Mouse (Mus musculus): Measurements from ENCODE around the gene Kif1c. TPM values are rescaled to one million over a fixed set of nuclear protein-coding genes. Genes with fewer than 3 reads are reported as not detected.
A peak's percentile ranks its signal among the peaks of the same experiment; 100 is the strongest.
"Not testable (repeated sequence)": the region's sequence is repeated elsewhere in the genome, so short reads cannot be mapped to it uniquely, and the experiment has no call there.

Kif1c gene
- polyA plus RNA-seq, 1 experiment from 2014 or later: 4.8 TPM

DNA sequence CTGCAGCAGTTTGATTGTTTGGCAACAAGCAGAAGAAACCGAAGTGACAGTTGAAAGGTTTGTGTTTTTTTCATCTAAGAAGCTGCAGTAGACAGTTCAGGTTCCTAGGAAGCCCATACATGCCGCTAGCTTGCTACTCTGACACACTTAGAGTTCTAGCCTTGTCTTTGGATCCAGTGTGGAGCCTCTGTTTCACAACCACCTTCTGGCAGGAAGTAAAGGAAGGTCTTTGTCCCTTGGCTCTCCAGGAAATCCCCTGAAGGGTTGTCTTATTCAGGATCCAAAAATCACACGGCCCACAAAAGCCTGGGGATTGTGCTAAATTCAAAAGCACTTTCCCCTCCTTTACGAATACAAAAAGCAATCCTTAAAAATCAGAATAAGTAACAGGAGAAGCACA is 54.1 kb downstream of the Kif1c start:
- 67% methylated on average over 4 of the region's 4 CpGs for WGBS
- H3K27ac ChIP-seq: no peak overlapping the region
- H3K36me3 ChIP-seq: no peaks in the 10 kb centered on the region
- H3K27me3 ChIP-seq: no peaks in the 10 kb centered on the region
- H3K9me3 ChIP-seq: no peaks in the 10 kb centered on the region
- H3K9ac ChIP-seq: no peak overlapping the region
- no peak overlapping the region for H3K4me2 ChIP-seq
- no peak for ATAC-seq (ENCODE audit: borderline replicate concordance, extremely low read depth, low FRiP score, low TSS enrichment)
- H3K4me3 ChIP-seq: no peak overlapping the region
- no peaks in the 10 kb centered on the region for H3K4me1 ChIP-seq

DNA sequence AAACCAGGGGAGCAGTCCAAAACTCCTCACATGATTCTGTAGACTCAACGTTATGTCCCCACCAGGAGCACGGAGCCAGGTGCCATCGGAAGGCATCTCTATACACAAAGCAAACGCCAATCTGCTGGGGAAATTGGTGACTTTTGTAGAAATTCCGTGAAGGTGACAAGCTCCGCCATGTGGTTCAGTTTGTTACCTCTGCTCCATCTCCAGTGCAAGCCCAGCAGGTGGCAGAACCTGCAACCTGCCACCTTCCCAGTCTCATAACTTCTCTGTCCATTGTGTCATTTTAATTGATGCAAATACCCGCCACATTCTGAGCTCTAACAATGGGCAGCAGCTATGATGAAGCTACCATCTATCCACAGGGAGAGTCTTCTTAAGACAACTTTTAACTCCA is 54.6 kb downstream of the Kif1c start:
- WGBS: 50% methylated on average over 7 of the region's 7 CpGs

DNA sequence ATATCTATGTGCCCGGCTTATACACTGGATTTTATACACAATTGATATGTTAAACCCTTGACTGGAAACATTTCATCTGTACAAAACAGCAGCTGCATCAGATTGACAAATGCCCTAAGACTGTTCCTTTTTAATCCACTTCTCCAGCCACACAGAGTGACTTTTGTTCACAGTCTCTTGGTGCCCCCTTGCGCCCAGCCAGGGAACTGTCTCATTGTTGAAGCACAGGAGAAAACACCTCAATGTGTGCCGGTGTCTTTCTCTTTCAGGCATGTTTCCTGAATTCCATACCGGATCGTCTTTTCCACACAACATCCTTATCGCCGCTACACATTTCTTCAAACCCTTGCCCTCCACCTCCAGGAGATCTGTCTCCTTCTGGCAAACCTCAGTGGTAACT is 55.3 kb downstream of the Kif1c start:
- H3K36me3 ChIP-seq: no peaks in the 10 kb centered on the region
- 6% methylated on average over 7 of the region's 7 CpGs for WGBS
- no peak for ATAC-seq (ENCODE audit: borderline replicate concordance, extremely low read depth, low FRiP score, low TSS enrichment)
- H3K4me1 ChIP-seq: no peaks in the 10 kb centered on the region
- no peaks in the 10 kb centered on the region for H3K27me3 ChIP-seq
- H3K9me3 ChIP-seq: no peaks in the 10 kb centered on the region
- H3K4me3 ChIP-seq: no peak overlapping the region
- no peak overlapping the region for H3K4me2 ChIP-seq
- H3K27ac ChIP-seq: no peak overlapping the region
- H3K9ac ChIP-seq: no peak overlapping the region

More for the DNA sequence above, 54.6 kb downstream of the Kif1c start:
- no peaks in the 10 kb centered on the region for H3K4me1 ChIP-seq
- no peak overlapping the region for H3K9ac ChIP-seq
- no peak overlapping the region for H3K4me2 ChIP-seq
- H3K27ac ChIP-seq: no peak overlapping the region
- H3K9me3 ChIP-seq: no peaks in the 10 kb centered on the region
- no peak overlapping the region for H3K4me3 ChIP-seq
- no peaks in the 10 kb centered on the region for H3K27me3 ChIP-seq
- ATAC-seq (ENCODE audit: borderline replicate concordance, extremely low read depth, low FRiP score, low TSS enrichment): no peak
- no peaks in the 10 kb centered on the region for H3K36me3 ChIP-seq

DNA sequence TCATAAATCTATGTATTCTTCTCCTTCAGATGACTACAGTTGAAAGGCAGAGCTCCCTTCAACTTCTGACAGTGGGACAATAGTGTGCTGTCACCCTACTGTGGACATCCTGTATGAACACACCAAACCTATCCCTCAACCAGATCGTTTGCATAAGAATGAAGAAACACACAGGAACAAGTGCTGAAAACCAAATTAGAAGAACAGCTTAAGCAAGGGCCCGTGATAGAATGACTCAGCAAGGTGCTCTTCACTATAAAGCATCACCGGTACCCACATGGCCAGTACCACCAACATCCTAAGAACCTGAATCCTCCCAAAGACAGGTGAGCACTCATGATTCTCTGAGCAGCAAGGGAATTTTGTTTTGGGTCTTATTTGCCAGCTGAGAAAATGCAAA is 60.1 kb downstream of the Kif1c start:
- 66% methylated on average over 3 of the region's 3 CpGs for WGBS
- not testable (repeated sequence) for H3K27me3 ChIP-seq, H3K9ac ChIP-seq

DNA sequence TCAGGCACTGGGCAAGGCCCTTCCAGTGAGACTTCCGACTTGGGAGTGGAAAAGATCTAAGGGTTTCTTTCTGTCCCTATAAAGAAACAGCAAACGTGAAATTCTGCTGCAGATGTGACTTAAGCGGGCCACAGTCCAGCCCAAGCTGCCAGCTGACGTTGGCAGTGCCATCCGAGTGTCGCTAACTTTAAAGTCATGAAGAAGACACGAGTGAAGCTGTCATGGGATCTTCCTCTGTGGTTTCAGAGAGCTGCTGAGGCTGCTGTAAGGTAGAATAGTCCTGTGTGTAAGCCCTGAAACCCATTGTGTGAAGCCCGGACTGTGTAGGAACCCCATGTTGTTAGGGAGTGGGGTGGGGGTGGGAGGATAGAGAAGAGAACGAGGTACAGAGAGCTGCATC is 62.3 kb downstream of the Kif1c start:
- peaks cover 7% of the 10 kb centered on the region for H3K4me1 ChIP-seq
- no peaks in the 10 kb centered on the region for H3K9me3 ChIP-seq
- no peak overlapping the region for H3K4me3 ChIP-seq
- H3K27ac ChIP-seq: no peak overlapping the region
- no peak overlapping the region for H3K4me2 ChIP-seq
- no peaks in the 10 kb centered on the region for H3K27me3 ChIP-seq
- 83% methylated on average over 9 of the region's 9 CpGs for WGBS
- no peak for ATAC-seq (ENCODE audit: borderline replicate concordance, extremely low read depth, low FRiP score, low TSS enrichment)
- H3K36me3 ChIP-seq: no peaks in the 10 kb centered on the region
- no peak overlapping the region for H3K9ac ChIP-seq

More for the DNA sequence above, 60.1 kb downstream of the Kif1c start:
- ATAC-seq (ENCODE audit: borderline replicate concordance, extremely low read depth, low FRiP score, low TSS enrichment); H3K36me3 ChIP-seq; H3K4me2 ChIP-seq; H3K27ac ChIP-seq; H3K9me3 ChIP-seq; H3K4me1 ChIP-seq; H3K4me3 ChIP-seq: not testable (repeated sequence)

DNA sequence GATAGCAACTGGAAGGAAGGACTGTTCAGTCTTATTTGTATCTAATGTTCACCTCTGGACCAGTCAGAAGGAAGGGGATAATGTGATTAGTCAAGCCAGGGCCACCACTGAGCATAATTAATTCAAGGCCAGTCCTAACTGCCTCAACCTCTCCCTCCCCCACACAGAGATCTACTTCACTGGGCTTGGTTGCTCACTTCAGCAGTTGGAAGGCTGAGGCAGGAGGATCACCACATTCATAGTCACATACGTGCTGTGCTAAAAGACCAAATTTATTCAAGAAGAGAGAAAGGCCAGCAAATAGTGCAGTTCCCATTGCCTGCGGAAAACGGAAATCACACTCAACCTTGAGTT is 63.2 kb downstream of the Kif1c start:
- no peak for ATAC-seq (ENCODE audit: borderline replicate concordance, extremely low read depth, low FRiP score, low TSS enrichment)
- H3K9me3 ChIP-seq: no peaks in the 10 kb centered on the region
- H3K4me1 ChIP-seq: peaks cover 7% of the 10 kb centered on the region
- H3K9ac ChIP-seq: peak overlapping the region; percentile 84; the same call in 1 of the 2 replicates
- 12% methylated on average over 3 of the region's 3 CpGs for WGBS
- peak overlapping the region; percentile 85 for H3K4me2 ChIP-seq
- H3K36me3 ChIP-seq: 0 out of 2 replicates have a peak, but pooled peaks cover 3% of the 10 kb centered on the region
- H3K27me3 ChIP-seq: no peaks in the 10 kb centered on the region
- H3K4me3 ChIP-seq: peak overlapping the region; percentile 81
- no peak overlapping the region for H3K27ac ChIP-seq

DNA sequence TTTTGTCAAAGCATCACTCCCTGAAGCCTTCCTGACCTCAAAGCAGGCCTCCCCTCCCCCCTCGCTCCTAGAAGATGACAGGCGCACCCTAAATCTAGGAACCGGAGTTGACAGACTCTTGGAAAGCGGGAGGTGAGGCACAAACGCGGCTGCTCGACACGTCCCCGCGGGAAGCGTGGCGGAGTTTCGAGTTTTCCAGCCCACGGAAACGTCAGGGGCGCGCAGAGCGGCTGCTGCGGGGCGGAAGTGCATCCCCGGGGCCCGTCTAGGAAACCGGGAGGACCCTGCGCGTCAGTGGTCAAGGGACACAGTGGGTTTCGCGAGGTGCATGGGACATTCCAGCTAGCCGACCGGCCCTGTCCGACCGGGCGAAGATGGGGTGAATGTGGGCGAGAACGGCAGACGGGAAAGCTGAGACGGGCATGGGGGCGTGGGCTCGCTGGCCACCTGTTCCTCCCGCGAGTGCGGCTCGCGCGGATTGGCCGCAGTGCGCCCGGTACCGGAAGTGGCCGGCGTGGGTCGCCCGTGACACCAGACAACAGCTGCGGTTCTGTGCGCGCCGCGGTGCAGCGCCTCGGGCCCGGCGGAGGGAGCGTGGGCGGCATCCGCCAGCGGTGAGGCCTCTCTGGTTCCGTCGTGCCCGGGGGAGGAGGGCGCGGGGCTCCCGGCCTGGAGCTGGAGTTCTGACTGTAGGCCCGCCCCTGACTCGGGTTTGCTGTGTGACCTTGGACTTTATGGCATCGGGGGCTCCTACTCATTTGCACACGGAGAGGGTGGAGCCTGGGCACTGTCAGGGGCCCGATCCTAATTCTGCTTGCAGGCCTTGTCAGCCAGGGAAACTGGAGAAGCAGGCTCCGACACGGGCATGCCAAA is 63.8 kb downstream of the Kif1c start, which contains the start of gene Zfp3:
TSS of gene Zfp3 (plus strand) at position 274 of the 873 bp plus-strand sequence.
- peaks cover 7% of the 10 kb centered on the region for H3K4me1 ChIP-seq
- 0 out of 2 replicates have a peak, but pooled peaks cover 3% of the 10 kb centered on the region for H3K36me3 ChIP-seq
- H3K9ac ChIP-seq: peak within 1 kb of the TSS; percentile 84
- peak within 1 kb of the TSS; percentile 85 for H3K4me2 ChIP-seq
- ATAC-seq (ENCODE audit: borderline replicate concordance, extremely low read depth, low FRiP score, low TSS enrichment): peak; percentile 72
- no peaks in the 10 kb centered on the region for H3K9me3 ChIP-seq
- under 1% methylated on average over 67 of the region's 78 CpGs for WGBS
- H3K4me3 ChIP-seq: peak within 1 kb of the TSS; percentile 81
- H3K27me3 ChIP-seq: no peaks in the 10 kb centered on the region
- H3K27ac ChIP-seq: peak within 1 kb of the TSS; percentile 65

DNA sequence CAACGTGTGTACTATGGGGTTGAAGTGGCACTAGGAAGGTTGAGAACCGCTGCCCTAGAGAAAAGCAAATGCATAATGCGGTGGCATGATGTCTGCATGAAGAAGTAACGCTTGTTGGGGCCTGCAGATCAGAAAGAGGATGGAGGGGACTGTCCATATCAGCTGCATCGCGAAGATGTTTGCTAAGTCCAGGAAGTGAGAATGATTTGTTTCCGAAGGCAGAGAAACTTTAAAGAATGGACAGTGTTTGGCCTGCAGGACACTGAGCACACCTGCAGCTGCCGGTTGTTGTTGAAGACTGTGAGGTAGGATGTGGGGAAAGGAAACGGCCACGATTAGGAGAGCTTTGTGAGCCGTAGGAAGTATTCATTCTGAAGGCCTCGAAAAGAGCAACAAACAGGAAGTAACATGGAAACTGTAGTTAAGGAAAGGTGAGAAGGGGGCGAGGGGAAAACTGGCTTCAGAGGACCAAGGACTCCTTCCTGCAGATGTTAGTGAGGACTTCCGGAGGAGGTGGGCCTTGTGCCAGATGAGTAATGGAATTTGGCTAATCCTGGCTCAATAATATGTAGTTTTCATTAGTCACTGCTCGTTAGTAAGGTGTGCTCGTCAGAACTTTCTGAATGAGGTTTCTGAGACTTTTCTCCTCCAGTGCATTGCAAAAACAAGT is 65.6 kb downstream of the Kif1c start:
- peak overlapping the region; percentile 37 for H3K27ac ChIP-seq
- peak overlapping the region; percentile 0; the same call in 1 of the 2 replicates for H3K4me2 ChIP-seq
- H3K9me3 ChIP-seq: no peaks in the 10 kb centered on the region
- H3K4me1 ChIP-seq: peaks cover 7% of the 10 kb centered on the region
- H3K9ac ChIP-seq: no peak overlapping the region
- no peaks in the 10 kb centered on the region for H3K27me3 ChIP-seq
- H3K4me3 ChIP-seq: no peak overlapping the region
- WGBS: 62% methylated on average over 16 of the region's 16 CpGs
- ATAC-seq (ENCODE audit: borderline replicate concordance, extremely low read depth, low FRiP score, low TSS enrichment): no peak
- H3K36me3 ChIP-seq: 0 out of 2 replicates have a peak, but pooled peaks cover 3% of the 10 kb centered on the region

DNA sequence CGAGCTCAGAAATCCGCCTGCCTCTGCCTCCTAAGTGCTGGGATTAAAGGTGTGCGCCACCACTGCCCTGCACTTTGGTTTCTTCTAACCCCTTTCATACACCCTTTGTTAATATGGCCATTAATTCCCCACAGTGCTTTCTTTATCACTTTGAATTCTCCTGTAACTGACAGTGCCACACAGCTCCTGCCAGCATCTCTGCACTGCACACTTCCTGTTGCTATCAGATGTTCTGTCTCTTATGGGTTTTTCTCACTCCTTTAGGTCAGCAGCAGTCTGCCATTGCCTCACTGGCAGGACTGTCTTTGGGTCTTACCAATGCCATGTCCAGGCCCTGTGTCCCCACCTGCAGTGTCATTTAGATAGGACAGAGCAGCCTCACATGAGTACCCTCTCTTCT is 70.5 kb downstream of the Kif1c start:
- Histone ChIP-seq H3K9me3 (no peaks in the 10 kb centered on the region), H3K27ac (no peak overlapping the region), H3K4me1 (no peaks in the 10 kb centered on the region), H3K9ac (no peak overlapping the region), H3K4me2 (no peak overlapping the region), H3K36me3 (peaks cover 14% of the 10 kb centered on the region), H3K27me3 (no peaks in the 10 kb centered on the region), H3K4me3 (no peak overlapping the region)
- 88% methylated on average over 3 of the region's 3 CpGs for WGBS
- no peak for ATAC-seq (ENCODE audit: borderline replicate concordance, extremely low read depth, low FRiP score, low TSS enrichment)

DNA sequence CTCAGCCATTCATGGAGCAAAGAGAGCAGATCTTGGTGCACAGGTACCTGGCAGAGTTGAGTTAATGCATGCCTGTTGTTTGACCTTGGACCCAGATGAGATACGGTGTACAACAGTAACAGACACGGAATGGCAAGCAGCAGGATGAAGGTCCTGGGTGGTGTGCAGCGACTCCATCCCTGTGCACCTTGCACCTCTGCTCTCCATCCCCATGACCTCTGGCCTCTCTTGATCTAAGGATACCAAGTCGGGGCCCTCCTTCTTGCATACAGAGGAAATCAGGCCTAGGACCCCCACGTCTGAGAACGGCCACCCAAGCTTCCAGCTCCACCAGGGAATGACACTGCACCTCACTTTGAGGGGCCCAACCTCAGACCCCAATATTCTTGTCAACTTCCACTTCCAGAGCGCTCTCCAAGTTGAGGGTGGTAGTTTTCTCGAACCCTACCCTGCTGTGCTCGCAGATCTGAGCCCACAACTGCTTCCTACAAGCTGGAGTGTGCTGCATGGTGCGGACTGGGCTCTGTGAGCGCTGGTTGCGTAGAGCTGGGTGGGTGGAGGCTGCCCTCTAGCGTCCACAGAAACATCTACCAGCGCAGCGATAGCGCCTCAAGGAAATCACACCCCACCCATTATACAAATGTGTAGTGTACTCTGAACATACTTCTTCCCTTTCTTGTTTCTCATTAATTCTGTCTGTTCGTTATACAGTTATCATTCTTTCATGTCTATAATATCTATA is 76.7 kb downstream of the Kif1c start:
- Histone ChIP-seq H3K4me2 (no peak overlapping the region), H3K9me3 (no peaks in the 10 kb centered on the region), H3K27ac (no peak overlapping the region), H3K36me3 (peaks cover 5% of the 10 kb centered on the region; the same call in 1 of the 2 replicates), H3K4me1 (peaks cover 5% of the 10 kb centered on the region), H3K4me3 (no peak overlapping the region), H3K27me3 (no peaks in the 10 kb centered on the region), H3K9ac (no peak overlapping the region)
- peak; percentile 65; the same call in 1 of the 2 replicates for ATAC-seq (ENCODE audit: borderline replicate concordance, extremely low read depth, low FRiP score, low TSS enrichment)
- WGBS: 30% methylated on average over 17 of the region's 17 CpGs

DNA sequence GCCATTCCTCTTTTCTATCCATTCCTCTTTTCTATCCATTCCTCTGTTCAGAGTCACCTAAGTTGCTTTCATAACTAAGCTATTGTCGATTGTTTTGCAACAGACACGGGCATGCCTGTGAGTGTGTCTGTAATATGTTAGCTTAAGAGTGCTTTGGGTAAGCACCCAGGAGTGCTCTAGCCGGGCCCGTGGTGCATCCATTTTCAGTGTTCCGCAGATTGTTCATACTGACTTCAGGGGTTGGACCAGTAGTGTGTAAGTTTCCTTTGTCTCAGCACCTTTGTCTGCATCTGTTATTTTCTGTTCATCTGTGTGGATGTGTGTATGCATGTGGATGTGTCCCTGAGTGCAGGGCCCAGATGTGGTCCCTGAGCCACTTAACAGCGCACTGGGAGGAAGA is 77.3 kb downstream of the Kif1c start:
- Histone ChIP-seq H3K9me3 (no peaks in the 10 kb centered on the region), H3K4me3 (no peak overlapping the region), H3K27ac (no peak overlapping the region), H3K4me2 (no peak overlapping the region), H3K27me3 (no peaks in the 10 kb centered on the region), H3K4me1 (peaks cover 5% of the 10 kb centered on the region), H3K9ac (no peak overlapping the region), H3K36me3 (0 out of 2 replicates have a peak, but pooled peaks cover 2% of the 10 kb centered on the region)
- no peak for ATAC-seq (ENCODE audit: borderline replicate concordance, extremely low read depth, low FRiP score, low TSS enrichment)
- 59% methylated on average over 6 of the region's 6 CpGs for WGBS
